Mouse (Mus musculus) megakaryocyte, embryonic 14.5 days (primary cell): ENCODE data around the gene Cabs1.

ENCODE experiments used
- FLI1 ChIP-seq: IDR thresholded peaks from 2 replicates; pipeline ENCODE4 v1.6.1; 2012; ENCODE audit warnings: low read length, inconsistent platforms, mixed read lengths
- GATA1 ChIP-seq: IDR thresholded peaks from 3 replicates; pipeline ENCODE4 v1.6.1; 2012; ENCODE audit warnings: mixed read lengths, low read length, inconsistent platforms, borderline replicate concordance

DNA sequence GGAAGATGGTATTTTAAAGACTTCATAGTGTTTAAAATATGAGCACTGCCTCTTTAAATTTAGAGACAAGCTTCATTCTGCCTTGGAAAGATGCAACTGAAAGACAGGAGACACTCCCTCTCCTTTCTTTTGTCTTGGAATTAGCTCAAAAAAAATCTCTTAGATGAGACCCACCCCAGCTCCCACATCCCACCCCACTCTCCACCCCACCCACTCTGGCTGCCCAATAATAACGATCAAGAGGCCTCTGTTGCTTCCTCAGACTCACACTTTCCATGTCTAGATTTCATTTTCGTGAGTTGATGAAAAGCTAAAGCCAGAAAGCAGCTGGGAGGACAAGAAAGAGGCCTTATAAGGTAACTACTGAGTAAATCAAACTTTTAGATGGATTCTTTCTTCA, 10.0 kb upstream of the Cabs1 start, which contains the start of the genes 2310003L06Rik and Gm28434:
- TF ChIP-seq FLI1, result no peak
- TF ChIP-seq GATA1, result no peak
